Mouse (Mus musculus) heart, adult 2 months (tissue): ENCODE data around the gene Insl6.

Experiments
- CTCF ChIP-seq: fragments of 200-600 bp; IDR thresholded peaks from 2 replicates; pipeline ENCODE4 v1.8.1; 2022; ENCODE audit warnings: antibody characterized with exemption, mild to moderate bottlenecking, moderate library complexity
- POLR2A ChIP-seq: fragments of 200-500 bp; IDR thresholded peaks from 2 replicates; pipeline ENCODE4 v1.6.1; 2011; ENCODE audit warnings: mild to moderate bottlenecking, low read depth, low read length, control low read depth; ENCODE audit not compliant: insufficient read depth

DNA sequence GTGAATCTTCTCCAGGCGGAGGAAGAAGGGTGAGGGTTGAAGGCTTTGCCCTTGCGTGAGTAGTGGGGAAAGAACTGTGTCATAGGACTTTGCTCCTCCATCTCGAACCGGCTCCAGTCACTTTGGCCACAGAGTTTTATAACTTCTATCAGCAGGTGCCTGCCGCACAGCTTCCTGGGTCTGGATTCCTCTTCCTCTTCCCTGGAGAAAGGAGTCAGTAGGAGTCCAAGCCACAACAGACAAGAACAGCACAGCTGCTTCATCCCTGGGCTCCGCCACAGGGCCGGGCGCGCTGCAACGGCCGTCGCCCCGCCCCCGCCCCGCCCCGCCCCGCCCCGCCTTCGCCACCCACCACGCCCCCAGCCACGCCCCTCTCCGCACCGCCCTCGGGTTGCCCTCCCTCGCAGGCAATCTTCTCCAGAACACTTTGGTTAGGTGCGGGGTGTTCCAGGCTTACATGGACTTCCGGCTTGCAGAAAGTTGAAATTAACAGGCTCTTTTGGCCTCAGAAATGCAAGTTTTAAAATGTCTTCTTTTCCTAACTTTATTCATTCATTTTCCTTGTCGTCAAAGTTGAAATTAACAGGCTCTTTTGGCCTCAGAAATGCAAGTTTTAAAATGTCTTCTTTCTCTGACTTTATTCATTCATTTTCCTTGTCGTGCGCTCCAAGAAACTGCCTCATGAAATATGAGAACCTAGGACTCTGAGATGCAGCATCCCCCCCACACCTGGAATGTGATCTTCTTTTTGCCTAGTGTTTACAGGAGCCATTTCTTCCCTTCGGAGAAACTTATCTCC lies at the start of gene Insl6:
- TF ChIP-seq POLR2A (no peak), CTCF (no peak)
